Mouse (Mus musculus) kidney, postnatal 36 days (tissue): ENCODE measurements around the gene Bglap.
"Not testable (repeated sequence)": the region's sequence is repeated elsewhere in the genome, so short reads cannot be mapped to it uniquely, and the experiment has no call there.

ENCODE experiments used
- DNase-seq, 2 experiments: peaks; one replicate each; pipeline ENCODE4 v3.0.0; 2021 to 2022; ENCODE audit warnings: mixed read lengths in 2 of 2

Bglap gene

DNA sequence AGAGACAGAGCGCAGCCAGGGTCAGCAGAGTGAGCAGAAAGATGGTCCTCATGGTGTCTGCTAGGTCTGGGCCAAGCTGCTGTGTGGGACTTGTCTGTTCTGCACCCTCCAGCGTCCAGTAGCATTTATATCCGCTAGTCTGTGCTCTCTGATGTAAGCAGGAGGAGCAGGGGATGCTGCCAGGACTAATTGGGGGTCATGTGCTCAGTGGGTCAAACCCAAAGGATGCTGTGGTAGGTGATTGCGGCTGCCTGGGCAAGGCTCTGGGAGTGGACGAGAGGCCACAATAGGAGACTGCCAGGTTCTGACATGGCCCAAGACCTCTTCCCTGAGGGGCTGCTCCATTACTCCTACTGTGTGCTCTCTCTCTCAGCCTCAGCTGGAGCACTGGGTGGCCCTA is at the start of gene Bglap:
Gene Bglap, minus strand, starts transcription at position 101 of the 400 bp plus-strand sequence.
- DNase-seq: no peak

DNA sequence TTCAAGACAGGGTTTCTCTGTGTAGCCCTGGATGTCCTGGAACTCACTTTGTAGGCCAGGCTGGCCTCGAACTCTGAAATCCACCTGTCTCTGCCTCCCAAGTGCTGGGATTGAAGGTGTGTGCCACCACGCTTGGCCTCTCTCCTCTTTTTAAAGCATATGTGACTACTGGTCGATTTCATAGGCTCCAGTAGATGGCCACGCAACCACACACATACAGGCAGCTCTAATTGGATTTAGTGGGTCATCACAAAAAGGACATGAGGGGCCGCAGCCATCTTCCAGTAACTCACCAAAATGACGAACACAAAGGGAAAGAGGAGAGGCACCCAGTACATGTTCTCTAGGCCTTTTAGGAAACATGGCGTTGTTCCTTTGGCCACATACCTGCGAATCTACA is 44.4 kb upstream of the Bglap start:
- not testable (repeated sequence) for DNase-seq

DNA sequence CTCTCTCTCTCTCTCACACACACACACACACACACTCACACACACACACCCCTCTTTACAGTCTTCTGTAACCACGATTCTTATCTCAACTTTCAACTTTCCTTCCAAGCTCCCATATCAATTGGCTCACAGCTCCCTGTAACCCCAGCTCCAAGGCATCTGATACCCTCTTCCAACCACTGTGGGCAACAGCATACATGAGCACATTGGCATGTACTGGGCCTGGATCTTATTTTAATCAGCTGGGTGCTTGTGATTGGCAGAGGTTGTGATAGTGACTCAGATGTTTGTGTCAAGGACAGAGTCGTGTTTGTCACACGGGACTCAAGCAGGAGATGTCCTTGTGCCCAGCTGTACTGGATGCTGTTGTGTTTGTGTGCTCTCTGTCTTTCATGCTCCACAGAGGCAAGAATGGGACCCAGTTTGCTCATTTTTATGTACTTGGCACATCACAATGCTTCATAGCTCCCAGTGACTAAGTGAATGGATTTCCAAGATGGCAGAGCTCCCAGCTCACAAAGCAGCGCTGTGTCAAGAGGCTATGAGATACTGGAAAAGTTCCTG is 43.2 kb upstream of the Bglap start:
- DNase-seq: no peak

DNA sequence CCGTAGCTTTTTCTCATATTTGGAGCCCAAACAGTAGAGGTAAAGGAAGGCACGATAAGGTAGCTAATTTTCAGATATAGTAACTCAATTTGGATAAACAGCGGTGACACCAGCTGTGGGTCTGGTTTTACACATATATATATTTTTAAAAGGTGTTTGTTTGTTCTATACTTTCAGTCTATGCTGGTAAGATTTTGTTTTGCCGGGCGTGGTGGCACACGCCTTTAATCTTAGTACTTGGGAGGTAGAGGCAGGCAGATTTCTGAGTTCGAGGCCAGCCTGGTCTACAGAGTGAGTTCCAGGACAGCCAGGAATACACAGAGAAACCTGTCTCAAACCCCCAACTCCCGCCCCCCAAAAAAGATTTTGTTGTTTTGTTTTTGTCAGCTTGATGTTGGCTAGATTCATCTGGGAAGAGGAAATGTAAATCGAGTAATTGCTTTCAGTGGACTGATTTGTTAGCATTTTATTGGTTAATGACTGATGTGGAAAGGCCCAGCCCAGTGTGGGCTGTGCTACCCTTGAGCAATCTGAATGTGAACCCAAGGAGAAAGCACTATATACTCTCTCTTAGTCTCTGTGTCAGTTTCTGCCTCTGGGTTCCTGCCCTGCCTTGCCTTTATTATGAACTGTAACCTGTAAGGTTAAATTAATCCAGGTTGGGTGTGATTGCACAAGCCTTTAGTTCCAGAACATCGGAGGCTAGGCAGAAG is 41.6 kb upstream of the Bglap start:
- DNase-seq: peak in 1 of 2 experiments; percentile 55

DNA sequence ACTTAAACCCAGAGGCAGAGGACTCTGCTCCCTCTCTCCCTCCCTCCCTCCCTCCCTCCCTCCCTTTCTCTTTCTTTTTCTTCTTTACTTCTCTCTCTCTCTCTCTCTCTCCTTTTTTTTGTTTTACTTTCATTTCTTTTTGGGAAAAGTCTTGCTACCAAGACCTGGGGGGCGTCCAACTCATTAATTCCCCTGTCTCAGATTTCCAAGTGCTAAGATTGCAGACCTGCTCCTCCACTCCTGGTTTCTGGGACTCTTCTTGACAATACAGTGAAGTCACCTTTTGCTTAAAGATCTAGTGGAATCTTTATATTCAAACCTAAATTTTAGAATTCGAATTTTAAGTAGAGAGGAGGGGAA is 41.0 kb upstream of the Bglap start:
- DNase-seq: no peak

DNA sequence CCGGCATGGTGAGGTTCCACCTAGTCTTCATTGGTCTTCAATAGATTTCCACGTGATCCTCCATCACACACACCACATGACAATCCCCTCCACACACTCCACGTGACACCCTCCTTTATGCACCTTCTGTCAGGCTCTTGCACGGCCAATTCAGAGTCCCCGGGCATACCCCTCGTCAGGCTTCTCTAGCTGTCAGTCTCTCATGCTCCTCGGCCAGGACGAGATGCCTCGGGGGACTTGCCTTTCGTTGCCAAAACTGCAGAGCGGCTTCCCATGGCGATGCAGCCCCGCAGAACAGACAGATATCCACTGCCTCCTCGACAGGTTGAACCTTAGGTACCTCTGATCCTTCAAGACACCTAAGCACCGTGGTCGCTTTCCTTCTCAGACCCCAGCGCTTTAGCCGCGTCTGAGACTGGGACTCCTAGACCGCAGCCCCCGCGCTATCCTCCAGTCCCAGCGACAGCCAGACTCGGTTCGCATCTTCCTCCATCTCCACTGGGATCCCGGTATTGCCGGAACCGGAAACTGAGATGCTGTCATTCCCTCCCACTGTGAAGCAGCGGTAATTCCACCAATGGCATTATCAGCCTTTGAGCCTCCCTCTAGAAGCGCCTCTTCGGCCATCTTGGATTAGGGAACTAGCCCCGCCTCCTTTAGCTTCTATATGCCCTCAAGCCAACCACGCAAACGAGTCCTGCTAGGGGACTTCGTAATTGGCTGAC is 40.5 kb upstream of the Bglap start, which contains the start of gene Slc25a44:
Gene Slc25a44, minus strand, starts transcription at position 535 of the 725 bp plus-strand sequence.
- DNase-seq: peak; percentile 95 to 98

DNA sequence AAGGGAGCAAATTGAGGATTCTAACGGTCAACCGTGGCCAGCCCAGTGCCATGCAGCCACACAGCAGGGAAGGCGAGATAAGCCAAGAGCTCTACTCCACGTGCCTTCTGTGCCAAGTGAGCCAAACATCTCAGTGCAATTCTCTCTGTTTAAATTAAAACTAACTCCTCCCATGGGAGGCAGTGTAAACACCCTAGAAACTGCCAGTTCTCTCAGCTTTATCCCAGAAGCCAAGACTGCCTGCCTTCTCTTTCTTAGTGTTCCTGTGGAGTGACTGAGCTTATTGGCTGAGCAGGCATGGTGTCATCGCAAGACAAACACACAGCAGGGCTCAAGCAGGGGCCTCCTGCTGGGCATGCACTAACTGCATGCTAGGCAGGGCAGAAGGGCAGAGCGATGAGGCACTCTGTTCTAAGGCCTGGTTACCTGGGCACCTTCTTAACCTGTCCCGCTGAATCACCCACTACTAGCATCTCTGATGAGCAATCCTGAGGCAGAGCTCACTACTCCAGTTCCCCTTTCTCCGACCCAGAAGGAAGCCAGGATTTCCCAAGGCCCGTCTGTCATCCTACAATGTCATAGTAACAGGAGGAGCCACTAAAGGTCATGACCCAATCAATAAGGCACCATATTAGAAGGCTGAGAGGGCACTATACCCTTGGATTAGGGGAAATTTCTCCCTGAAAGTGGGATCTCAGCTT is 37.9 kb upstream of the Bglap start:
- DNase-seq: peak; percentile 57 to 73

DNA sequence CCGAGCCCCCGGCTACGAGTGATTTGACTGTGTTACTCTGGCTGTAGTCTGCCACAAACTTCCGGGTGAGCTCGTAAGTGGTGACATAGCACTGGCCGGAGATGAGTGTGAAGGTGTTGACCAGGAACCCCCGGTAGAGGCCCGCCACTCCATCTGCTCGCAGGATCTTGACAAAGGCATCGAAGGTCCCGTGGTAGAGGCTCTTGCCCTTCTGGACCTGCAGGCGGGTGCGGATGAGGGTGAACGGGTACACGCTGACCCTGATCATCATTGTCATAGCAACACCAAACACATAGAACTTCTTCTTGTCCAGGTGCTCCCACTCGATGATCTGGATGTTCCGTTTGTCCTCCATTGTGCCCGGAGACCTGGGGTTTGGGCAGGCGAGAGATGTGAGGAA is 36.5 kb upstream of the Bglap start:
- peak; percentile 48 to 51 for DNase-seq

DNA sequence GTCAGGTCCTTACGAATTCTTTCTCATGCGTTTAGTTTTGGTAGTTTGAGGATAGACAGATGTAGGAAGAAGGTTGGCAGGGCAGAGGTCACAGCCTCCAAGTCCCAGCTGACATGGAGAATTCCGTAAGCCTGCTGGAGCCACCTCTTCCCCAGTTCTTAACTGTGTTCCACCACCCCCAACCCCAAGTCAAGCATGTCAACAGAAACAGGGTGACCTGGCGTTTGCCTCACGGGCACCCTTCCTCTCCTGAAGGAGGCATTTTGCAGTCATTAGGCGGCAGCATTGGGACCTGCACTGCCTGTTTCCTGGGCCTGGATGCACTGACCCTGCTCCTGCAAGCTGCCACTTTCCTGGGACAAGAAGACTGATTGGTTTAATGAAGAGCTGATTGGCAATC is 33.8 kb upstream of the Bglap start:
- DNase-seq: no peak

DNA sequence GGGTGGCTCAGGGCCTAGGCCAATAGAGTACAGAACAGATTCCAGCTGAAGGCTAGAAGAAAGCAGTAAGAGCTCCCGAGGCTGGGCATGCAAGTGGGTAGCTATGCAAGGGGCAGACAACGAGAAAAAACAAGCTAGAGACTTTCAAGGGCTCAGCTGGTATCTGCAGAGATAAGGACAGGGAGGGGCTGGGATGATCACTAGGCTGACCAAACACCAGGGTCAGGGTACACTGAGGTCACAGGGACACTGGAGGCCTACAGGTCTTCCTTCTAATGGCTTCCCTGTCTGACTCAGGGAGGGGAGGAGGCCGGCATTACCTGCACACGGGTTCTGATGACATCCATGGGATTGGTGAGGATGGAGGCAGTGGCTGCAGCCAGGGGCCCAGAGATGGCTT is 31.4 kb upstream of the Bglap start:
- DNase-seq: no peak

DNA sequence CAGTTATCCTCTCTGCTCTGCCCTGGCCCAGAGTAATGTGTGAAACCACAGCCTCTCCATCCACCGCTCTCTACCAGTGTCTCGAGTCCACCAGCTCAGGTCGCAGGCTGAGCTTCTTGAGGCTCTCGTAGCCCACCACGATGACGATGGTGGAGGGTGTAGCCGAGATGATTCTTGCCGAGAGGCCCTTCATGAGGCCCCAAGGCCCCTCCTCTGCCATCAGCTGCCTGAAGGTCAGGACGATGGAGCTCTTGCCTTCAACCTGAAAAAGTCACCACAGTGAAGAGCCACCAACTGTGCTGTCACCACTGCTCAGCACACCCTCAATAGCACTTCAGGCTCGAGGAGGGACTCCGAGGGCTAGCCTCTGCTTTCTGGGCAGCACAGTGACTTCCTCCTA is 28.4 kb upstream of the Bglap start:
- no peak for DNase-seq

DNA sequence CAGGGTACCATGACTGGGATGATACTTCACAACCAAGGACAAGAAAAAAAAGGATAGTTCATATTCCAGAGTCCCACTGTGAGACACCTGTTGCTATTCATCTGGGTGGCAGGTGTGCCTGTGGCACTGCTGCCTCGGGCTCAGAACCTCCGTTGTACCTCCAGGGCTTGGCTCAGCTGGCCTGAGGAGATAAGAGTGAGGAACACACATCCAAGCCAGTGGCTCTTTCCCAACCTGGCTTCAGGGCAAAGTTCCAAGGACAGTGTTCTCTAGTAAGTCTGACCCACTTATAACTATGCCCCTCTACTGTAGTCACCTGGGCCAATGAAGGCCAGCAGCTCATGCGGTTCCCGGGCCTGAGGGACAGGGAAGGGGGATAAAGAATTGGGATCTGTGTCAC is 27.4 kb upstream of the Bglap start:
- DNase-seq: no peak

DNA sequence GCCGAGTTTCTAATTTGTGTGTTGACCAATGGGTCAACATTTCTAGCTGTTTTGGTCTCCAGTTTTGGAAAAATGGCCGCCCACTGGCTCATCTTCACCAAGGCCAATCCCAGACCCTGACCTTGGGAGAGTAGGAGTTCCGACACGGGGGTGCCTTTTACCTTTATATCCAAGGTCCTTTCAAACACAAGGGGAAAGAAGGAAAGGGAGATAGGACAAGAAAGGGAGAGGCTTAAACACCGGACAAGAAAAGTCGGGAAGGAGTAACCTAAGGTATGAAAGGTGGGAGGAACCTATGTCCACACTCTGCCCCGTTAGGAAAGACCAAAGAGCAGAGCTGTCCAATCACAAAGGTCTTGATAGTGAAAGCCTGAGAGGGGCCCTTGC is 26.4 kb upstream of the Bglap start:
- peak; percentile 14 to 38 for DNase-seq

DNA sequence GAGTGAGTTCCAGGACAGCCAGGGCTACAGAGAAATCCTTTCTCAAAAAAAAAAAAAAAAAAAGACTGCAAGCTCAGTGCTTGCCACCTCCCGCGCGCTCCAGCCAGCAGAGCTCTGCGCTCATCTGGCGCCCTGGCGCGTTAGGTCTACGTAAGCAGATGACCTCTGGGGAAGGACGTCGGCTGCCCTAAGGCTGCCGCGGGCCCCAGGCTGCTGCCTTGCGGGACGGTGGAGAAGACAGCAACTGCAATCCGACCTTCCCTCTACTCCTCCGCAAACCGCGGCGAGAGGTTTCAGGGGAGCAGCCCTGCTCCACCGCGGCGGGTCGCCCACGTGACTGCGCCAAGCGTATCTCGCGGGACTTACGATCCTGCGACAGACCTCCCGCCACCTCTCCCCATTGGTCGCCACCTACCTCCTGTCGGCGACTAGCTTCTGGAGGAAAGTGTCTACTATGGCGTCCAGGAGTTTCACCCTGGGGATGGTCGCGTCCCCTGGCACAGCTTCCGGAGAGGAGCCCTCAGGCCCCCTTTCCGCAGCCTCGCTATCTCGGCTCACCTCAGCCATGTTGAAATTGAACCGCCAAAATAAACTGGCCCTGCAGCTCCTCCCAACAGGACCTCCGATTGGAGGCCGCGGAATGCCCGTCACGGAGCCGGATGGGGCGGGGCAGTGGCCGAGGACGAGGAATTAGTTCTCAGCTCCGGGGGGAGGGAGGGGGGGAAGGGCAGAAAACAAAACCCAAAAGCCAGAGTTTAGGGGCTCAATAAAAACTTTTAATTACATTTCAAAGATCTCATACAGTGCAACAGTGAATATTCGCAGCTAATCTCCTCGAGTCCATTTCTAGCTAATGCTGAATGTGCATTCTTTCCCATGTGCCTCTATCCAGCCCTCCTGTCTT is 25.7 kb upstream of the Bglap start, which contains the start of gene Pmf1:
Gene Pmf1, minus strand, starts transcription at position 591 of the 904 bp plus-strand sequence.
- DNase-seq: peak; percentile 96 to 98

DNA sequence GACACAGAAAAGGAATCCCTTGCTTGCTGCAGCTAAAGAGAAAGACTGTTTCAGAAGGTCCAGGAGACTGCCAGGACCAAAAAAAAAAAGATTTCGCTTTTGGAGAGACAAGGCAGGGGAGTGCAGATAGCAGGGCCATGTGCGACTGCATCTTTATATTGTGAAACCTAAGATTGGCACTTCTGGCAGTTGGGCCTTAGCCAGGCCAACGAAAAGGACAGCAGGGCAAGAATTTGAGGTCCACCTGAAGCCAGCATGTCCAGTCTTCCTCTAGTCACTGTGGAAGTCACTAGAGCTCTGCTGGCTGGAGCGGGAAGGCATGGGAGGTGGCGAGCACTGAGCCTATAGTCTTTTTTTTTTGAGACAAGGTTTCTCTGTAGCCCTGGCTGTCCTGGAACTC is 24.7 kb upstream of the Bglap start:
- peak in 1 of 2 experiments; percentile 28 for DNase-seq

DNA sequence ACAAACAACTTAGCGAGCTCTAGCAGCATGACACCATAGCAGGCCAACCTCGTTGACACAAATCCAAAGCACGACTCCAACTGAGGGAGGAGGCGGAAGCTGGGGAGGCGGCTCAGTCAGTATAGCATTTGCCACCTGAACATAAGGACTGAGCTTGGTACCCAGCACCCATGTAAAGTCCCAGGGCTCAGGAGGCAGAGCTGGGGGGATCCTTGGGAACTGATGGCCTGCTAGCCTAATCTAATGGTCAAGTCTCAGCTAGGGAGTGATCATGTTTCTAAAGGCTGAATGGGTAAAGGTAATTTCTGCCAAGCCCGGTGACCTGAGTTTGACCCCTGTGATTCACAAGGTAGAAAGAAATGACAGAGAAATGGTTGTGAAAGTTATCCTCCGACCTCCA is 23.3 kb upstream of the Bglap start:
- DNase-seq: no peak

DNA sequence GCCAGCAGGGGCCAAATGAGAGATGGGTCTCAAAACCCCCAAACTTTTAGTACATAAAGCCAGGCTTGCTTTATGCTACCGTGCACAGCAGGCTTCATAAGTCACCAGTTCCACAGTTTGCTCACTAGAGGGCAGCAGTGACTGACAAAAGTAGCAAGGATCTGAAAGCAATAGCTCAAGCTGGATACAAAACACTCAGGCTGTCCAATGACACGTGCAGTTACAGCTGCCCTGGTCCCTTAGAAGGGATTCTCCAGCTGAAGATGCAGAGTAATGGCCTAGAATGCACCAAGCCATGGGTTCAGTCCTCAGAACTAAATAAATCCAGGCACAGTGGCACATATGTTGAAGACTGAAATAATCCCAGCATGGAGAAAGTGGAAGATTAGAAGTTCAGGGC is 22.8 kb upstream of the Bglap start:
- DNase-seq: peak; percentile 70 to 75

DNA sequence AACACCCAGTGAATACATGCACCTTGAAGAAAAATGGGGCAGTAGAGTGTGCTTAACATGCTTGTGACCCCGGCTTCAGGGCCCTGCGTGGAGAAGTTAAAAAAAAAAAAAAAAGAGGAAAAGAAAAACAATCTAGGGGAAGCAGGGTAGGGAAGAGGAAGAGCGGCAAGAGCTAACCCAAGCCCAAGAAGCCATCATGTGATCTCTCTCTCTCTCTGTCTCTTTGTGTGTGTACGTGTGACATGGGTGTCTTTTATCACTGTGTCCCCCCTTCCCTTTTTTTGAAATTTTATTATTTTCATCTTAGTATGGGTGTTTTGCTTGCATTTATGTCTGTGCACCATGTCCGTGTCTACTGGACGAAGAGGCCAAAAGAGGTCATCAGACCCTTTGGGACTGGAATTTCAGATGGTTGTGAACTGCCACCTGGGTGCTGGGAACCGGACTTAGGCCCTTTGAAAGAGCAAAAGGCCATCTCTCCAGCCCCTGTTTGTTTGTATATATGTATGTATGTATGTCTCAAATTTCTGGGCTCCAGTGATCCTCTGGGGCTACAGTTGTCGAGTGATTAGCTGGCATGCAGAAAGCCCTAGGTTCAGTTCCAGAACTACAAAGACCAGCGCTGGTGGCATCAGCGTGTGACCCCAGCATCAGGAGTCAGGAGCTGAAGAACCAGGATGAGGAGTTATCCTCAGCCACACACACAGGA is 19.4 kb upstream of the Bglap start:
- no peak for DNase-seq

DNA sequence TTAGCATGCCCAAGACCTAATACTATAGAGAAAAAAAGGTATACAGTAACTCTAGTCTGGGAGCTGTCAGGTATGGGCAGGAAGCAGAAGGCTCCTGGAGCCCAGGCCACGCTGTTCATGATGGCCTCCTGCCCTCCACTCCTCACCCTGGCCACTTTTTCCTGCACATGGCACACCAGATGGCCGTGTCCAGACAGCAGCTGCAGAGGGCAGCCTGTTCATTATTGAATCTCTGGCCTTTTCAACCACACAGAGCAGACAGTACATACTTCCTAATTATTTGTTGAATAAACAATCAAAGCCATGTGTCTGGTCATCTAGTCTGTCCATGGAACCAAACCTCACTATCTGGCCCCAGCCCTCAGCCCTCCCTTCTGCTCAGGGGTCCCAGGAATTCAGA is 14.4 kb upstream of the Bglap start:
- DNase-seq: no peak

DNA sequence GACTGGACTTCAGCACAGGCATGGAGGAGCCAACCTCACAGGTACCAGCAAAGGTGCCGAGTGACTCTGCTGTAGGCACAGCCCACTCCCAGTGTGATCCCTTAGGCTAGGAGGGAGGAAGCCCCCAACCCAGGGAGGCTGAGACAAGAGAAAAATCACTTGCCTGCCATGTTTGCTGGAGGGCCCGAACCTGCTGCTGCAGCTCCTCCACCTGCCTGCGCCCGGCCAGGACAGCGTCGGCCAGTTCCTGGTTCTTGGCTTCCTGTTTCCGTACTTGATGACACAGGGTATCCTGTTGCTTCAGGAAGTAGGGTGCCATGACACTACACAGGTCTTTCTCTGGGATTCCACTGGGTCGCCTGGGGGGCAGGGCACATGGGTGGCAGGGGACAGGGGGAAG is 11.5 kb upstream of the Bglap start:
- no peak for DNase-seq

DNA sequence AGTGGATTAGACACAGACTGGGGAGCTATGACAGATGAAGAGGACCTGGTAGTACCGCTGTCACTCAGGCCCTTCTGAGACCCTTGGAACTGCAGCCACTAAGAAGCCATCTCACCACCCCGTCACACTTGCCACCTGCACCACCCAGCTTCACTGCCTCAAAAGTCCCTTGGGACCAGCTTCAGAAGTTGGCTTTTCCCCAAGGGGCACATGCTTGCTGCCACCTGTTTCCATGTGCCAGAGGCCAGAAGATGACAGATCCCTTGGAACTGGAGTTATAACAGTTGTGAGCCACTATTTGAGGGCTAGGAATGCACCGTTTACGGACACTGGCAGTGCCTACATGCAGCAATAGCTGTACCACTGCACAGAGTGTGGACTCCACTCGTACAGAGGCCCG is 11.0 kb upstream of the Bglap start:
- no peak for DNase-seq
